In the genomic region with DNA sequence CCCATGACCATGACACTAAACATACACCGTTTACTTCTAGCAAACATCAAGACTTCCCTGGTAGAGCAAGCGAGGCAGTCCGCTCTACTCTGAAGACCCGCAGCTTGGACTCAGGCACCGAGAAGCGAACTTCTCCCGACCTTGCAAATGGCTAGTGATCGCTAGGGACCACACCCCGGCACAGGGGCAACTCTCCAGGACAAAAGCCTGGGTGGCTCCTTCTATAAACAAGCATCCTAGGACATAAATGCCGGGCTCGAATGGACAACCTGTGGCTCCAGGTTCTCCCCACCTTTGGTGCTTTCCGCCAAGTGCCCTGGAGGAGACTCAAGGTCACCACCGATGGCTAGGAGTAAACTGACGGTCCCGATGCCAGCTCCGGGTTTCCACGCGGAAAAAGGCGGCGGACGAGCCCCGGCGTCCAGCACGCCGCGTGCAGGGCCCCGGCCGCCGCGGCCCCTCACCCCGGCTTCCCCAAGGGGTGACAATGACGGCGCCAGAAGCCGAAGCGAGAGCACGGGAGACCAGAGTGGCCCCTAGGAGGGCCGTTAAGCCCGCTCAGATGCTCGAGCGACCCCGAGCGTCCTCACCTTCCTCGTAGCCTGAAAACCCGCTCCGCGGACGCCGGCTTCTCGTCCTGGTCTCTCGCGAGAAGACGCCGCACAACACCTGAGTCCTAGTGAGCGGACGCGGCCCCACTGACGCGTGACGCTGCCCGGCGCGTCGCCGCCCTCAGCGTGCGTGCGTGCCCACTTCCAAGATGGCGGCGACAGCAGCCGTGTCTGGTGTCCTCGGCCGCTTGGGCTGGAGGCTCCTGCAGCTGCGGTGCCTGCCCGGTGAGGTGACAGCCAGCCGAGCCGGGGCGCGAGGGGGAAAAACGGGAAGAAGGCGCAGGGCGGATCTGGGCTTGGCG, we compare ENCODE assay signal across 7 mouse cellular contexts. TPM values are rescaled to one million over a fixed set of nuclear protein-coding genes. Genes with fewer than 3 reads are reported as not detected.
DNase-seq lines count a peak whose midpoint lies in the region; ATAC-seq lines count a peak whose summit lies in the region.

A gene (plus strand): TSS at position 660 of the 913 bp plus-strand sequence.
A gene (minus strand): TSS at position 697 of the 913 bp plus-strand sequence.

- peaks cover 11% of the 10 kb centered on the region for H3K4me1 ChIP-seq in intestine, embryonic 16.5 days (ENCODE audit: control insufficient read depth, insufficient read depth, low read length)
- H3K4me1 ChIP-seq in midbrain, embryonic 11.5 days (ENCODE audit: control insufficient read depth, insufficient read depth, low read length): peaks cover 9% of the 10 kb centered on the region

- peak within 1 kb of the TSS; percentile 100 for H3K4me3 ChIP-seq in intestine, embryonic 16.5 days (ENCODE audit: low read length)
- H3K4me3 ChIP-seq in midbrain, embryonic 11.5 days (ENCODE audit: low read depth, low read length): peak within 1 kb of the TSS; percentile 92

- H3K27me3 ChIP-seq in intestine, embryonic 16.5 days (replicated peaks; ENCODE audit: control insufficient read depth, insufficient read depth, low read length): no peaks in the 10 kb centered on the region
- H3K27me3 ChIP-seq in midbrain, embryonic 11.5 days (ENCODE audit: control insufficient read depth, insufficient read depth, low read length): no peaks in the 10 kb centered on the region

- WGBS in intestine, embryonic 16.5 days: under 1% methylated on average over 82 of the region's 82 CpGs
- under 1% methylated on average over 78 of the region's 82 CpGs for WGBS in midbrain, embryonic 11.5 days

- H3K9me3 ChIP-seq in intestine, embryonic 16.5 days (ENCODE audit: control insufficient read depth, low read length): no peaks in the 10 kb centered on the region
- no peaks in the 10 kb centered on the region for H3K9me3 ChIP-seq in midbrain, embryonic 11.5 days (ENCODE audit: control insufficient read depth, low read length)

- peak within 1 kb of the TSS; percentile 76 for H3K4me2 ChIP-seq in intestine, embryonic 16.5 days (ENCODE audit: low read depth, low read length)
- H3K4me2 ChIP-seq in midbrain, embryonic 11.5 days: peak within 1 kb of the TSS; percentile 90

- peak; percentile 96 for DNase-seq in adrenal gland, adult 2 months
- peak; percentile 98 for DNase-seq in embryo, embryonic 11.5 days (ENCODE audit: low read depth, low spot score)
- peak; percentile 90 to 94 for DNase-seq in gastrocnemius, postnatal 4 days (ENCODE audit: low spot score in 2 of 2)
- DNase-seq in left cerebral cortex, postnatal 36 days (ENCODE audit: low spot score in 2 of 2): peak; percentile 94 to 95
- peak; percentile 99 for DNase-seq in midbrain, embryonic 11.5 days (ENCODE audit: low spot score, missing footprints)
- peak; percentile 97 for DNase-seq in skeletal muscle tissue, adult 2 months (ENCODE audit: low read depth, low spot score)

- peak within 1 kb of the TSS; percentile 99 for H3K9ac ChIP-seq in intestine, embryonic 16.5 days (ENCODE audit: low read depth, low read length)
- H3K9ac ChIP-seq in midbrain, embryonic 11.5 days (ENCODE audit: low read length): peak within 1 kb of the TSS; percentile 63

- H3K36me3 ChIP-seq in intestine, embryonic 16.5 days (ENCODE audit: control insufficient read depth, insufficient read depth, low read length): no peaks in the 10 kb centered on the region
- H3K36me3 ChIP-seq in midbrain, embryonic 11.5 days (ENCODE audit: control insufficient read depth, insufficient read depth, low read length): no peaks in the 10 kb centered on the region

- peak; percentile 97 for ATAC-seq in intestine, embryonic 16.5 days
- ATAC-seq in midbrain, embryonic 11.5 days (ENCODE audit: low FRiP score): peak; percentile 97

- intact Hi-C loops in left cerebral cortex, postnatal 36 days (cut with DNase I): no loop called here

- peak within 1 kb of the TSS; percentile 97 for H3K27ac ChIP-seq in intestine, embryonic 16.5 days (ENCODE audit: low read length)
- H3K27ac ChIP-seq in midbrain, embryonic 11.5 days (ENCODE audit: low read depth, low read length): peak within 1 kb of the TSS; percentile 25

RNA-seq across cellular contexts. Expression of the first gene that starts in this region (rescaled TPM):
- 100 to 1,000 TPM; 186 to 208 TPM for total RNA-seq in adrenal gland, adult 2 months (2021)
- 538 and 543 TPM in 2 replicates for polyA plus RNA-seq in adrenal gland, adult 2 months (2012; rRNA removed)
- 100 to 1,000 TPM; 179 to 186 TPM for total RNA-seq in gastrocnemius, postnatal 4 days (2021)
- 142 and 145 TPM in 2 replicates for polyA plus RNA-seq in intestine, embryonic 16.5 days (2015; fragmentation: Nextera tagmentation; extraction: Ambion mirVana)
- total RNA-seq in left cerebral cortex, postnatal 36 days (2021): 10 to 100 TPM; 89.3 to 92.6 TPM
- 49.4 and 51.5 TPM in 2 replicates for polyA plus RNA-seq in midbrain, embryonic 11.5 days (2014; fragmentation: Nextera tagmentation; extraction: Ambion mirVana)

RNA-seq across cellular contexts. Expression of the second gene that starts in this region (rescaled TPM):
- 100 to 1,000 TPM in 1 of 2 experiments, 10 to 100 TPM in 1; 81.5 to 123 TPM for total RNA-seq in adrenal gland, adult 2 months (2021)
- 118 and 146 TPM in 2 replicates for polyA plus RNA-seq in adrenal gland, adult 2 months (2012; rRNA removed)
- total RNA-seq in gastrocnemius, postnatal 4 days (2021): 10 to 100 TPM; 39.0 to 41.3 TPM
- 79.1 and 90.1 TPM in 2 replicates for polyA plus RNA-seq in intestine, embryonic 16.5 days (2015; fragmentation: Nextera tagmentation; extraction: Ambion mirVana)
- 10 to 100 TPM; 67.6 to 73.5 TPM for total RNA-seq in left cerebral cortex, postnatal 36 days (2021)
- 134 and 154 TPM in 2 replicates for polyA plus RNA-seq in midbrain, embryonic 11.5 days (2014; fragmentation: Nextera tagmentation; extraction: Ambion mirVana)

Comparison
In these comparisons a context has a peak if more than half of its experiments do, and no peak if none do; other contexts are left out.
1. Peak in every context shown above with its lines: DNase-seq, ATAC-seq, H3K4me3 ChIP-seq and H3K27ac ChIP-seq.